Mouse (Mus musculus) lung, adult 2 months (tissue): ENCODE measurements around the gene Adamtsl3. TPM values are rescaled to one million over a fixed set of nuclear protein-coding genes. Genes with fewer than 3 reads are reported as not detected.

Experiments
- DNase-seq: peaks from one replicate; pipeline ENCODE4 v3.0.0; 2022
- H3K4me1 ChIP-seq: fragments of 200-500 bp; 2 replicates; pipeline ENCODE4 v1.6.1; 2011; ENCODE audit warnings: low read length; ENCODE audit not compliant: control insufficient read depth, insufficient read depth
- H3K4me3 ChIP-seq: fragments of 200-500 bp; replicated peaks from 2 replicates; pipeline ENCODE3; 2011; ENCODE audit warnings: low read depth, mild to moderate bottlenecking, control low read depth, low read length; ENCODE audit errors: extremely low read depth
- CTCF ChIP-seq: fragments of 200-500 bp; IDR thresholded peaks from 2 replicates; pipeline ENCODE4 v1.5.1; 2011; ENCODE audit warnings: mild to moderate bottlenecking, low read length, control low read depth; ENCODE audit not compliant: insufficient read depth
- POLR2A ChIP-seq: fragments of 200-500 bp; IDR thresholded peaks from 2 replicates; pipeline ENCODE4 v1.6.1; 2011; ENCODE audit warnings: low read depth, mild to moderate bottlenecking, control low read depth, low read length, borderline replicate concordance; ENCODE audit errors: extremely low read depth
- WGBS: fragments of 180-500 bp; shearing (Covaris S2); methylation state at CpG from one replicate; pipeline ENCODE4 v1.1.7; 2018; 5-methylcytosine and 5-hydroxymethylcytosine counted together
- polyA plus RNA-seq: library from polyadenylated mRNA; depleted of rRNA; stranded (reverse); fragments of >200 nt; gene quantifications from 2 replicates; pipeline ENCODE4 v1.2.3, GENCODE M21; 2012

Gene Adamtsl3
- polyA plus RNA-seq, 1 experiment: 6.1 TPM

DNA sequence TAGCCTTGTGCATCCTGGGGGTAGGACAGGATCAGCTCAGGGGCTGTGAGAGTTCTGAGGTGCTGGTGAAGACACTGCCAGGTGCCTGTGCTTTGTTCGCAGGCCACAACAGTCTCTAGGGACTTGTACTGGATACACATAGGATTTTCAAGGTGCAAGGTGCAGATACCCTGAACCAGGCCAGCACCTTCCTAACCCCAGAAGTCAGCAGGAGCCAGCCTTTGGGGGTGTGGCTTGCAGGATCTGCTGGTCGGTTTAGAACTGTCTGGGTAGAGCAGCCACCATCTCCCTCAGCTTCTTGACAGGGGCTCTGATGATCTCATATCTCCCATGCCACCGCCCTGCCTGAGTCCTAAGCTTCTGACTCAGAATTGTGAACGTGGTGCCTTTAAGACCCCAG, 5.7 kb upstream of the Adamtsl3 start:
- Histone ChIP-seq H3K4me1 (no peaks in the 10 kb centered on the region), H3K4me3 (no peak overlapping the region)
- 68% methylated on average over 4 of the region's 4 CpGs for WGBS
- no peak for DNase-seq
- TF ChIP-seq POLR2A: no peak
- no peak for TF ChIP-seq CTCF

DNA sequence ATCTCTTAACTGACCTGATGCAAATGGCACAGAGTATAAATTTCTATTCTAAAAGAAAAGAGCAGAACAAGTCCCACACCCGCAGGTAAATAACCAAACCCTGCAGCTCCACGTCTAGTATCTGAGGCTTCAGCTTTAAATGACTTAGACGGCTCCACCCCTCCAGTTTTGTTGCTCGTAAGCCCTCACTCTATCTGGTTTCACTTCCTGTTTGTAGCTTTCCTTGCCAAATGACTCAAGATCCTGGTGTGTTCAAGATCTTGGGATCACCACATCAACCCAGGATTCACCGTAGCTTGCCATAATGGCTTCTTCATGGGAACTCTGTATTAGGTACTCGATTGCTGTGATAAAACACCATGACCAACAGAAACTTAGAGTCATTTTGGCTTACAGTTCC, 4.6 kb upstream of the Adamtsl3 start:
- H3K4me3 ChIP-seq: no peak overlapping the region
- H3K4me1 ChIP-seq: no peaks in the 10 kb centered on the region
- 45% methylated on average over 6 of the region's 6 CpGs for WGBS
- TF ChIP-seq CTCF (no peak), POLR2A (no peak)
- DNase-seq: no peak

GRCm38 (mm10) chr7:82334000-82334399, 1.5 kb upstream of the Adamtsl3 start:
- no peak for DNase-seq
- WGBS: 42% methylated on average over 1 of the region's 1 CpGs
- no peak overlapping the region for H3K4me3 ChIP-seq
- no peaks in the 10 kb centered on the region for H3K4me1 ChIP-seq
- TF ChIP-seq CTCF: no peak
- no peak for TF ChIP-seq POLR2A

- DNase-seq: no peak
- TF ChIP-seq POLR2A (no peak), CTCF (no peak)
- no peaks in the 10 kb centered on the region for H3K4me1 ChIP-seq
- WGBS: 1% methylated on average over 34 of the region's 34 CpGs
- peak overlapping the region; percentile 4 for H3K4me3 ChIP-seq
These were observed 638 bp downstream of the Adamtsl3 start for GRCm38 (mm10) chr7:82336132-82336531.

- Histone ChIP-seq H3K4me3 (no peak overlapping the region), H3K4me1 (no peaks in the 10 kb centered on the region)
- no peak for DNase-seq
- WGBS: 87% methylated on average over 9 of the region's 9 CpGs
- TF ChIP-seq POLR2A: no peak
These were observed 2.6 kb downstream of the Adamtsl3 start for GRCm38 (mm10) chr7:82338121-82338520.

DNA sequence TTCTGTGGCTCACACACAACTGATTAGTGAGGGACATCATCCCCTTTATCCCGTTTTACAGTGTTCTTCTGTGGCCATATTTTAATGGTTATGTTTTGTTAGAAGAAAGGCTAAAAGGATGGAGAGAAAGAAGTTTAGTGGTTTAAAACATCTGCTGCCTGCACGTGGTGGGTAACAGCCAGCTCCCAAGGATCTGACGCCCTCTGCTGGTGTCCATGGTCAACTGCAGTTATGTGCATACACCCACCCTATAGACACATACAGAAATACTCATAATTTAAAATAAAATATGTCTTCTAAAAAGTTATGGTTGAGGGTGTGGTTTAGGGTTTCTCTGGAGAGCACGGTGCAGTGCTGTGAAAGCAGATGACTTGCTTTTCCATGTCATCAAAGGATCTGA, 3.0 kb downstream of the Adamtsl3 start:
- no peaks in the 10 kb centered on the region for H3K4me1 ChIP-seq
- 78% methylated on average over 4 of the region's 4 CpGs for WGBS
- TF ChIP-seq POLR2A (no peak), CTCF (no peak)
- no peak overlapping the region for H3K4me3 ChIP-seq
- no peak for DNase-seq

DNA sequence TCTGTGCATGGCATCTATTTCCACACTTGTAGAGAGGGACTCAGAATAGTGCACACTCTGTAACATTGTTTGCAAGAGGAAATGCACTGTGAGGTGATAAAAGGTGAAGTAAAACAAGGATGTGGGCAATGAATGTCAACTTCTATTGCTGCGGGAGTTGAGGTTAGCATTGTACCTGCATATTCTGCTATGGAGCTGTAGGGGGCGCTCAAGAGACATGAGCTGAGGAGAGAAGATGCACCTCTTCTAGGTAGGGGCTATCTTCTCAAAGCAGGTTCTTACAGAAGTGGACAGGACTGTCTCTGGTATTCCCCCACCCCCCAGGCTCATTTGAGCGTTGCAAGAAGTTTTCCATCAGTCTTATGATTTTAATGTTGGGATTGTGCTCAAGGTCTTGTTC, 3.7 kb downstream of the Adamtsl3 start:
- 52% methylated on average over 3 of the region's 3 CpGs for WGBS
- Histone ChIP-seq H3K4me1 (no peaks in the 10 kb centered on the region), H3K4me3 (no peak overlapping the region)
- DNase-seq: no peak
- TF ChIP-seq POLR2A: no peak
- peak; percentile 21; the same call in 1 of the 2 replicates for TF ChIP-seq CTCF

- no peak for TF ChIP-seq POLR2A
- no peak for TF ChIP-seq CTCF
- Histone ChIP-seq H3K4me1 (no peaks in the 10 kb centered on the region), H3K4me3 (no peak overlapping the region)
- WGBS: 22% methylated on average over 8 of the region's 8 CpGs
- DNase-seq: no peak
These were observed 6.0 kb downstream of the Adamtsl3 start for GRCm38 (mm10) chr7:82341476-82341875.

- TF ChIP-seq CTCF: no peak
- DNase-seq: no peak
- WGBS: 52% methylated on average over 2 of the region's 2 CpGs
- Histone ChIP-seq H3K4me3 (no peak overlapping the region), H3K4me1 (no peaks in the 10 kb centered on the region)
These were observed 11.2 kb downstream of the Adamtsl3 start for GRCm38 (mm10) chr7:82346706-82347105.

GRCm38 (mm10) chr7:82349796-82350195, 14.3 kb downstream of the Adamtsl3 start:
- TF ChIP-seq POLR2A: no peak
- TF ChIP-seq CTCF: no peak
- Histone ChIP-seq H3K4me3 (no peak overlapping the region), H3K4me1 (no peaks in the 10 kb centered on the region)
- 62% methylated on average over 7 of the region's 7 CpGs for WGBS
- DNase-seq: no peak

DNA sequence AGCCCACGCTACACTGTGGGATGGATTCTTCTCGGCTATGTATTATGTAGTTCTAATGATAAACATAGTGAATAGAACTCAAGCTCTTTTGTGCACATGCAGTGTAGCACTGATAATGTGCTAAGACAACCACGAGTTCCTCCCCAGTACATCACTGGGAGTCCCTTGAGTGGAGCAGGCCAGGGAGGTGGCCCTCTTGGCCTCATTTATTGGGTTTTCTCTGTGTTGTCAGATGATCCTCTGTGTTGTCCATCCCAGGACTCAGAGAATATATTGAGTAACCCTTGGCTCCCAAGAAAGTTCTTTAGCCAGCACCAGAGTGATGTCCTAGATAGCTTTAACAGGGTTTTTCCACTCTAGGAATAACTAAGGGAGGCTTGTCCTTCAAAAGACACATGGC, 14.9 kb downstream of the Adamtsl3 start:
- TF ChIP-seq CTCF (no peak), POLR2A (no peak)
- Histone ChIP-seq H3K4me3 (no peak overlapping the region), H3K4me1 (no peaks in the 10 kb centered on the region)
- 83% methylated on average over 3 of the region's 3 CpGs for WGBS
- DNase-seq: no peak
